In the genomic region with DNA sequence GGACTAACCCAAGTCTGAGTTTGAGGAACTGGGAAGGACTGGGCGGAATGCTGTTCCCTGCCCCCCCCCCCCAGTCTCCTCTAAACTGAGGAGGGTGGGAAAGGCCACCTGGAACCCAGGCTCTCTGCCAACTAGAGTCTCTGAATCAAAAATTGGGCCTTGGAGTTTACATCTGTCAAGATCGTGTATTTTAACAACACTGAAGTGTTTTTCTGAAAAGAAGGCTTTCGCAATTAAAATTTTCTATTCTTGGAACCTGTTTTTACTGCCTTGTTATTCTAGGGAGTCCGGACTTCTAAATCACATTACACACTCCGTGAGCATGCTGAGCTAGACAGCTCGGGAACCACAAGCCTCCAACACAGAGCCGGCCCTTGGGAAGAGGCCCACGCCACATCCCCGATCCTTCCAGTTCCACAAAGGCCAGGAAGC, we compare ENCODE assay signal across 8 mouse cellular contexts. TPM values are rescaled to one million over a fixed set of nuclear protein-coding genes. Genes with fewer than 3 reads are reported as not detected.
A peak's percentile ranks its signal among the peaks of the same experiment; 100 is the strongest.
DNase-seq lines count a peak whose midpoint lies in the region; ATAC-seq and TF ChIP-seq lines count a peak whose summit lies in the region.

No protein-coding gene starts in this region.

- H3K4me2 ChIP-seq in embryonic facial prominence, embryonic 15.5 days (replicated peaks) = no peak overlapping the region; the same call in 1 of the 2 replicates
- no peak overlapping the region for H3K4me2 ChIP-seq in limb, embryonic 15.5 days

- H3K9ac ChIP-seq in embryonic facial prominence, embryonic 15.5 days = no peak overlapping the region
- no peak overlapping the region for H3K9ac ChIP-seq in limb, embryonic 15.5 days

- no peaks in the 10 kb centered on the region for H3K9me3 ChIP-seq in heart, embryonic 10.5 days
- no peaks in the 10 kb centered on the region for H3K9me3 ChIP-seq in embryonic facial prominence, embryonic 15.5 days (replicated peaks)
- no peaks in the 10 kb centered on the region for H3K9me3 ChIP-seq in limb, embryonic 15.5 days

- H3K36me3 ChIP-seq in heart, embryonic 10.5 days = no peaks in the 10 kb centered on the region
- no peaks in the 10 kb centered on the region for H3K36me3 ChIP-seq in embryonic facial prominence, embryonic 15.5 days
- no peaks in the 10 kb centered on the region for H3K36me3 ChIP-seq in limb, embryonic 15.5 days

- CTCF ChIA-PET in Patski (lab: Charles Lee) = interaction anchor here (1.0 to 1.6 kb wide), 2 partner anchors 25 to 38 kb away, joined by 3 read pairs; no protein-coding TSS in a partner anchor

- no peak for TF ChIP-seq CTCF in Patski (IDR thresholded peaks at IDR 0.05)

- intact Hi-C loops in heart, postnatal 25 days (cut with DNase I) = no loop called here

- WGBS in heart, embryonic 10.5 days = 81% methylated on average over 9 of the region's 9 CpGs
- WGBS in embryonic facial prominence, embryonic 15.5 days = 33% methylated on average over 9 of the region's 9 CpGs
- 18% methylated on average over 9 of the region's 9 CpGs for WGBS in limb, embryonic 15.5 days

- POLR2A ChIA-PET in Patski (lab: Charles Lee) = no interaction called here

- peak; percentile 56 for DNase-seq in heart, postnatal 25 days (ENCODE audit: low spot score)
- no peak for DNase-seq in heart, embryonic 10.5 days (ENCODE audit: low spot score)
- no peak for DNase-seq in Patski (ENCODE audit: low read depth, low spot score)
- DNase-seq in testis, postnatal 10 days (ENCODE audit: low spot score) = no peak
- no peak for DNase-seq in embryo, embryonic 11 days
- DNase-seq in layer of hippocampus, adult 18-20 months (ENCODE audit: low spot score in 2 of 2) = no peak

- H3K4me1 ChIP-seq in heart, embryonic 10.5 days = peaks cover 42% of the 10 kb centered on the region
- H3K4me1 ChIP-seq in embryonic facial prominence, embryonic 15.5 days = peaks cover 44% of the 10 kb centered on the region
- H3K4me1 ChIP-seq in limb, embryonic 15.5 days = peaks cover 56% of the 10 kb centered on the region

- in situ Hi-C loops in Patski (cut with MboI; ENCODE audit: low pct_unique_long_range_greater_than_20kb) = no loop called here

- H3K4me3 ChIP-seq in heart, embryonic 10.5 days = no peak overlapping the region
- no peak overlapping the region for H3K4me3 ChIP-seq in embryonic facial prominence, embryonic 15.5 days (replicated peaks)
- H3K4me3 ChIP-seq in limb, embryonic 15.5 days = no peak overlapping the region

- ATAC-seq in Patski = peak; percentile 79
- ATAC-seq in embryonic facial prominence, embryonic 15.5 days (ENCODE audit: insufficient number of reproducible peaks, low FRiP score, low TSS enrichment, low read depth) = peak; percentile 61; the same call in 1 of the 2 replicates
- no peak; the same call in 1 of the 2 replicates for ATAC-seq in limb, embryonic 15.5 days (ENCODE audit: insufficient number of reproducible peaks, low FRiP score, low TSS enrichment, low read depth)

- H3K27ac ChIP-seq in heart, embryonic 10.5 days = no peak overlapping the region
- peak overlapping the region; percentile 75 for H3K27ac ChIP-seq in embryonic facial prominence, embryonic 15.5 days (replicated peaks)
- peak overlapping the region; percentile 83 for H3K27ac ChIP-seq in limb, embryonic 15.5 days

- H3K27me3 ChIP-seq in heart, embryonic 10.5 days (ENCODE audit: insufficient read depth, poor library complexity, severe bottlenecking) = no peaks in the 10 kb centered on the region
- H3K27me3 ChIP-seq in Patski = no peaks in the 10 kb centered on the region
- no peaks in the 10 kb centered on the region for H3K27me3 ChIP-seq in embryonic facial prominence, embryonic 15.5 days
- H3K27me3 ChIP-seq in limb, embryonic 15.5 days = no peaks in the 10 kb centered on the region

RNA-seq across cellular contexts. Expression of a gene that starts 36.9 kb away (rescaled TPM):
- total RNA-seq in heart, postnatal 25 days (2021) = 10 to 100 TPM; 14.8 to 19.8 TPM
- 33.0 and 48.0 TPM in 2 replicates for polyA plus RNA-seq in heart, embryonic 10.5 days (2016; fragmentation: Nextera tagmentation; extraction: Ambion mirVana)
- polyA plus RNA-seq in Patski (2021) = 28.1 TPM
- polyA plus RNA-seq in embryonic facial prominence, embryonic 15.5 days (2015; fragmentation: Nextera tagmentation; extraction: Ambion mirVana) = 36.0 and 37.4 TPM in 2 replicates
- 32.3 and 35.5 TPM in 2 replicates for polyA plus RNA-seq in limb, embryonic 15.5 days (2015; fragmentation: Nextera tagmentation; extraction: Ambion mirVana)
- total RNA-seq in layer of hippocampus, adult 18-20 months (2021) = 10 to 100 TPM; 65.7 to 67.1 TPM
